23 mouse cellular contexts compared by ENCODE assay signal in the genomic region with DNA sequence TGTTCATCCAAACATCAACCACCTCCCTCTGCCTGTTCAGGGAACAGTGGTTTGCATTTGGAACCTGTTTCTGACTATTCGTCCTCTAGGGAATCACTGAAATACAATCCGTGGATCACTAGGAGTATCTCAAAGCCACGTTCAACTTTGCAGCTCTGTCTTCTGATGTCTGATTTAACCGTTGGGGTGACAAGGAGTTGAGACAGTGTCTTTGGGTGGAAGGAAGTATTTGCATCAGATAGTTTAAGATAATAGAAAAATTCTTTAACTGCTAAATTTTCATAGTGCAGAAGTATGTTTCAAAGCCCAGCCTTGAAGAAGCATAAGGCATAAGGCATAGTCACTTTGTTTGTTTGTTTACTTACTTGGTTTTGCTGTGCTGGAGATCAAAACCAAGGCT.
DNase-seq lines count a peak whose midpoint lies in the region; TF ChIP-seq lines count a peak whose summit lies in the region.
"Had no signal": no experiment of that assay in that cellular context is flagged by ENCODE, and none has a peak within 500 bp of the region (broad histone marks: within the 10 kb centered on the region; RNA-seq: fewer than 3 reads in every experiment).

No protein-coding gene starts in this region.

- no peak for TF ChIP-seq POLR2A in heart, adult 2 months (IDR thresholded peaks at IDR 0.05; ENCODE audit: insufficient read depth, low read depth, low read length)
- TF ChIP-seq POLR2A in liver, adult 2 months (IDR thresholded peaks at IDR 0.05; ENCODE audit: extremely low read depth, insufficient read depth, low read length) = no peak

- 0 out of 2 replicates have a peak overlapping the region, but pooled peaks have one; percentile 84 for H3K27ac ChIP-seq in gastrocnemius, adult 2 months
- peak overlapping the region; percentile 20; the same call in 1 of the 2 replicates for H3K27ac ChIP-seq in heart, adult 2 months
- peak overlapping the region; percentile 85 for H3K27ac ChIP-seq in liver, adult 2 months (replicated peaks; ENCODE audit: insufficient read depth, low read depth, low read length)
- peak overlapping the region; percentile 11 for H3K27ac ChIP-seq in brown adipose tissue, adult 24 weeks (replicated peaks; ENCODE audit: low read depth, low read length)
- H3K27ac ChIP-seq: embryonic facial prominence, embryonic 10.5 days; embryonic facial prominence, embryonic 12.5 days; forebrain, embryonic 13.5 days; forebrain, embryonic 15.5 days had no signal

- H3K9ac ChIP-seq in heart, adult 2 months (ENCODE audit: low read depth, low read length) = no peak overlapping the region
- H3K9ac ChIP-seq in liver, adult 2 months (ENCODE audit: low read depth, low read length) = no peak overlapping the region
- H3K9ac ChIP-seq: embryonic facial prominence, embryonic 12.5 days; forebrain, embryonic 13.5 days; forebrain, embryonic 15.5 days; forebrain, postnatal 0 days had no signal

- WGBS in heart, adult 2 months = 72% methylated on average over 4 of the region's 4 CpGs
- 83% methylated on average over 4 of the region's 4 CpGs for WGBS in liver, adult 2 months

- H3K36me3 ChIP-seq in heart, adult 2 months (ENCODE audit: control insufficient read depth, insufficient read depth, low read length) = peaks cover 41% of the 10 kb centered on the region
- peaks cover 21% of the 10 kb centered on the region for H3K36me3 ChIP-seq in liver, adult 2 months (ENCODE audit: control insufficient read depth, insufficient read depth, low read length)
- H3K36me3 ChIP-seq: forebrain, embryonic 15.5 days had no signal

- intact Hi-C loops in gastrocnemius, adult 2 months (cut with DNase I) = loop anchor here (5.0 kb wide), 1 partner anchor 38 kb away; no protein-coding TSS in a partner anchor
- intact Hi-C loops in gastrocnemius, postnatal 14 days (cut with DNase I; ENCODE audit: low total_unique reads) = no loop called here
- intact Hi-C loops in heart, adult 2 months (cut with DNase I) = loop anchor here (5.0 kb wide), 1 partner anchor 153 kb away; no protein-coding TSS in a partner anchor
- intact Hi-C loops in heart, postnatal 36 days (cut with DNase I) = loop anchor here (5.0 kb wide), 2 partner anchors 38 to 97 kb away; no protein-coding TSS in a partner anchor

- peaks cover 39% of the 10 kb centered on the region for H3K4me1 ChIP-seq in heart, adult 2 months (ENCODE audit: control insufficient read depth, insufficient read depth, low read length)
- H3K4me1 ChIP-seq in liver, adult 2 months (ENCODE audit: control insufficient read depth, insufficient read depth, low read length) = peaks cover 53% of the 10 kb centered on the region
- H3K4me1 ChIP-seq in brown adipose tissue, adult 24 weeks (ENCODE audit: control insufficient read depth, insufficient read depth, insufficient read length, low read length) = peaks cover 53% of the 10 kb centered on the region
- H3K4me1 ChIP-seq: embryonic facial prominence, embryonic 12.5 days; forebrain, embryonic 15.5 days had no signal

- H3K4me3 ChIP-seq in gastrocnemius, adult 2 months = no peak overlapping the region
- H3K4me3 ChIP-seq in heart, adult 2 months = no peak overlapping the region
- no peak overlapping the region for H3K4me3 ChIP-seq in liver, adult 2 months (ENCODE audit: insufficient read depth, low read depth, low read length)
- no peak overlapping the region for H3K4me3 ChIP-seq in brown adipose tissue, adult 24 weeks (ENCODE audit: insufficient read depth, low read depth, low read length)
- H3K4me3 ChIP-seq: embryonic facial prominence, embryonic 10.5 days; embryonic facial prominence, embryonic 12.5 days; forebrain, embryonic 13.5 days; forebrain, embryonic 15.5 days had no signal

- TF ChIP-seq EP300 in heart, adult 2 months (IDR thresholded peaks at IDR 0.05; ENCODE audit: insufficient read depth, low read depth, low read length) = no peak

- H3K27me3 ChIP-seq in heart, adult 2 months (ENCODE audit: control insufficient read depth, insufficient read depth, low read length) = no peaks in the 10 kb centered on the region
- no peaks in the 10 kb centered on the region for H3K27me3 ChIP-seq in liver, adult 2 months (ENCODE audit: control insufficient read depth, insufficient read depth, low read length)
- H3K27me3 ChIP-seq: CH12.LX; embryonic facial prominence, embryonic 12.5 days; forebrain, embryonic 13.5 days; forebrain, embryonic 15.5 days had no signal

- no peaks in the 10 kb centered on the region for H3K79me2 ChIP-seq in heart, adult 2 months (replicated peaks; ENCODE audit: control insufficient read depth, insufficient read depth, low read length)
- peaks cover 12% of the 10 kb centered on the region; the same call in 1 of the 2 replicates for H3K79me2 ChIP-seq in liver, adult 2 months (ENCODE audit: control insufficient read depth, insufficient read depth, low read length)

- no peak for TF ChIP-seq CTCF in gastrocnemius, adult 2 months (IDR thresholded peaks at IDR 0.05)
- no peak for TF ChIP-seq CTCF in heart, adult 2 months (IDR thresholded peaks at IDR 0.05)
- TF ChIP-seq CTCF in liver, adult 2 months (IDR thresholded peaks at IDR 0.05; ENCODE audit: low read depth, low read length) = no peak

- DNase-seq in gastrocnemius, adult 2 months = peak; percentile 8
- DNase-seq in gastrocnemius, postnatal 14 days = no peak
- DNase-seq in heart, adult 2 months = no peak
- no peak for DNase-seq in heart, postnatal 36 days
- DNase-seq in liver, adult 2 months (ENCODE audit: extremely low read depth, low read depth, low spot score) = no peak
- DNase-seq in liver = no peak
- no peak for DNase-seq in adrenal gland, postnatal 4 days (ENCODE audit: low spot score in 2 of 2)
- DNase-seq: adrenal gland, adult 2 months; adrenal gland, postnatal 10 days; adrenal gland, postnatal 25 days; B cell, adult 2 months; cerebellum, adult 11-12 months; cerebellum, adult 2 months; cerebellum, adult 9-10 months; cerebellum, postnatal 10 days; cerebellum, postnatal 25 days; forebrain, postnatal 0 days had no signal

Comparison
In these comparisons a context has a peak if more than half of its experiments do, and no peak if none do; other contexts are left out.
1. H3K27ac ChIP-seq: peak in every context shown above with its lines; median percentile 85 in liver, adult 2 months; 84 in gastrocnemius, adult 2 months; 20 in heart, adult 2 months; 11 in brown adipose tissue, adult 24 weeks.